9 mouse cellular contexts compared by ENCODE assay signal in genomic region chr9:106472321-106472720, GRCm38 (mm10). TPM values are rescaled to one million over a fixed set of nuclear protein-coding genes. Genes with fewer than 3 reads are reported as not detected.
A peak's percentile ranks its signal among the peaks of the same experiment; 100 is the strongest.
DNase-seq lines count a peak whose midpoint lies in the region; ATAC-seq lines count a peak whose summit lies in the region.
"Had no signal": no experiment of that assay in that cellular context is flagged by ENCODE, and none has a peak within 500 bp of the region (broad histone marks: within the 10 kb centered on the region; RNA-seq: fewer than 3 reads in every experiment).

No protein-coding gene starts in this region.

- H3K9ac ChIP-seq in intestine, embryonic 14.5 days (ENCODE audit: low read length) = no peak overlapping the region
- H3K9ac ChIP-seq: midbrain, embryonic 15.5 days had no signal

- WGBS in intestine, embryonic 14.5 days = 65% methylated on average over 4 of the region's 4 CpGs

- peaks cover 15% of the 10 kb centered on the region; the same call in 1 of the 2 replicates for H3K4me1 ChIP-seq in intestine, embryonic 14.5 days (replicated peaks; ENCODE audit: control insufficient read depth, insufficient read depth, low read length)

- no peak for ATAC-seq in cerebellum, adult (ENCODE audit: insufficient number of reproducible peaks, low FRiP score, low TSS enrichment)
- no peak for ATAC-seq in intestine, embryonic 14.5 days (replicated peaks; ENCODE audit: low FRiP score, low TSS enrichment, low read depth)
- ATAC-seq: midbrain, embryonic 15.5 days had no signal

- no peak overlapping the region for H3K4me3 ChIP-seq in intestine, embryonic 14.5 days (ENCODE audit: low read depth, low read length)
- H3K4me3 ChIP-seq: midbrain, embryonic 15.5 days had no signal

- H3K9me3 ChIP-seq in intestine, embryonic 14.5 days (ENCODE audit: control insufficient read depth, low read length) = no peaks in the 10 kb centered on the region
- H3K9me3 ChIP-seq: midbrain, embryonic 15.5 days had no signal

- no peaks in the 10 kb centered on the region for H3K27me3 ChIP-seq in intestine, embryonic 14.5 days (replicated peaks; ENCODE audit: control insufficient read depth, insufficient read depth, low read length)
- H3K27me3 ChIP-seq: midbrain, embryonic 15.5 days had no signal

- H3K4me2 ChIP-seq in intestine, embryonic 14.5 days (ENCODE audit: low read length) = no peak overlapping the region
- H3K4me2 ChIP-seq: midbrain, embryonic 15.5 days had no signal

- no peaks in the 10 kb centered on the region for H3K36me3 ChIP-seq in intestine, embryonic 14.5 days (ENCODE audit: control insufficient read depth, insufficient read depth, low read length)
- H3K36me3 ChIP-seq: midbrain, embryonic 15.5 days had no signal

- H3K27ac ChIP-seq in intestine, embryonic 14.5 days (ENCODE audit: low read depth) = peak overlapping the region; percentile 27; the same call in 1 of the 2 replicates
- H3K27ac ChIP-seq: midbrain, embryonic 15.5 days had no signal

- DNase-seq in cerebellum, adult 11-12 months = peak; percentile 41
- peak; percentile 33 for DNase-seq in layer of hippocampus, adult 9-11 months
- no peak for DNase-seq in layer of hippocampus, postnatal 10 days (ENCODE audit: low spot score in 2 of 2)
- peak; percentile 55 for DNase-seq in Muller cell, postnatal 12 days (ENCODE audit: inconsistent ontology term)
- DNase-seq in intestine, embryonic 14.5 days (ENCODE audit: low spot score) = no peak
- no peak for DNase-seq in embryo, embryonic 11 days
- no peak for DNase-seq in frontal cortex, adult 2 months (ENCODE audit: extremely low spot score in 1 of 2, low spot score in 1 of 2)

RNA-seq across cellular contexts. Expression of gene Rrp9, which starts 3.4 kb away (rescaled TPM):
- 10 to 100 TPM; 38.5 to 45.2 TPM for total RNA-seq in layer of hippocampus, postnatal 10 days (2021)
- polyA plus RNA-seq in intestine, embryonic 14.5 days (2014; fragmentation: Nextera tagmentation; extraction: Ambion mirVana) = 51.7 and 52.4 TPM in 2 replicates
- 45.6 and 45.8 TPM in 2 replicates for polyA plus RNA-seq in frontal cortex, adult 2 months (2012; rRNA removed)

RNA-seq across cellular contexts. Expression of gene Parp3, which starts 4.4 kb away (rescaled TPM):
- total RNA-seq in layer of hippocampus, postnatal 10 days (2021) = 1 to 10 TPM; 2.4 to 2.8 TPM
- 1.7 and 2.2 TPM in 2 replicates for polyA plus RNA-seq in intestine, embryonic 14.5 days (2014; fragmentation: Nextera tagmentation; extraction: Ambion mirVana)
- polyA plus RNA-seq in frontal cortex, adult 2 months (2012; rRNA removed) = 4.3 and 5.1 TPM in 2 replicates

RNA-seq across cellular contexts. Expression of gene Gpr62, which starts 6.6 kb away (rescaled TPM):
- 1 to 10 TPM; 1.8 to 2.0 TPM for total RNA-seq in layer of hippocampus, postnatal 10 days (2021)
- 0.08 and 0.41 TPM in 2 replicates for polyA plus RNA-seq in intestine, embryonic 14.5 days (2014; fragmentation: Nextera tagmentation; extraction: Ambion mirVana)
- 9.7 and 11.2 TPM in 2 replicates for polyA plus RNA-seq in frontal cortex, adult 2 months (2012; rRNA removed)

RNA-seq across cellular contexts. Expression of gene Pcbp4, which starts 19.2 kb away (rescaled TPM):
- total RNA-seq in layer of hippocampus, postnatal 10 days (2021) = 100 to 1,000 TPM; 226 to 234 TPM
- polyA plus RNA-seq in intestine, embryonic 14.5 days (2014; fragmentation: Nextera tagmentation; extraction: Ambion mirVana) = 55.3 and 73.4 TPM in 2 replicates
- 220 and 253 TPM in 2 replicates for polyA plus RNA-seq in frontal cortex, adult 2 months (2012; rRNA removed)

RNA-seq across cellular contexts. Expression of gene Abhd14a, which starts 24.8 kb away (rescaled TPM):
- 10 to 100 TPM; 51.1 to 53.2 TPM for total RNA-seq in layer of hippocampus, postnatal 10 days (2021)
- polyA plus RNA-seq in intestine, embryonic 14.5 days (2014; fragmentation: Nextera tagmentation; extraction: Ambion mirVana) = 55.9 and 58.2 TPM in 2 replicates
- 73.6 and 78.1 TPM in 2 replicates for polyA plus RNA-seq in frontal cortex, adult 2 months (2012; rRNA removed)

Comparison
In these comparisons a context has a peak if more than half of its experiments do, and no peak if none do; other contexts are left out.
1. DNase-seq: peak in cerebellum, adult 11-12 months (single experiment), layer of hippocampus, adult 9-11 months (single experiment) and Muller cell, postnatal 12 days (single experiment); none in layer of hippocampus, postnatal 10 days (0 of 2), intestine, embryonic 14.5 days (single experiment), embryo, embryonic 11 days (single experiment) and frontal cortex, adult 2 months (0 of 2).